Mouse (Mus musculus) G1E (cell line): ENCODE results near the gene Zfp777.

Experiments
- CTCF ChIP-seq: IDR thresholded peaks from 2 replicates; pipeline ENCODE4 v1.5.1; 2012; ENCODE audit warnings: low read depth, low read length, inconsistent platforms, mixed read lengths
- GATA1 ChIP-seq: IDR thresholded peaks from 2 replicates; pipeline ENCODE4 v1.6.1; 2012; ENCODE audit warnings: borderline replicate concordance, low read length, inconsistent platforms, mixed read lengths
- GATA2 ChIP-seq: IDR thresholded peaks from 2 replicates; pipeline ENCODE4 v1.6.1; 2012; ENCODE audit warnings: low read depth, low read length, inconsistent platforms, borderline replicate concordance
- POLR2AphosphoS5 ChIP-seq: IDR thresholded peaks from 2 replicates; pipeline ENCODE4 v1.6.1; 2012; ENCODE audit warnings: low read depth, low read length, inconsistent platforms; ENCODE audit not compliant: insufficient replicate concordance
- TAL1 ChIP-seq: conservative IDR thresholded peaks from 2 replicates; pipeline ENCODE4 v1.6.1; 2012; ENCODE audit warnings: low read depth, low read length, inconsistent platforms, mixed read lengths

DNA sequence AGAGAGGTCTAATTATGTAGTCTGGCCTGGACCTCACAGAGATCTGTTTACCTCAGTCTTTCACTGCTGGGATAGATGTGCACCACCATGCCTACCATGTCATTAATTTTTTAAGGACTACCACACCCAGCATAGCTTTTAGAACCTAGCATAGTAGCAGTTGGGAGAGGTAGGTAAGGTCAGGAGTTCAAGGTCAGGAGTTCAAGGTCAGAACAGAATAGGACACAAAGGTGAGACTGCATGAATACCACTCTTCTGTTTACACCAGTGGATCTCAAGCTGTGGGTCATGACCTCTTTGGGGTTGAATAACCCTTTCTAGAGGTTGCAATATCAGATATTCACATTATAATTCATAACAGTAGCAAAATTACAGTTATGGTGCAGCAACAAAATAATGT, 16.1 kb downstream of the Zfp777 start:
- no peak for TF ChIP-seq CTCF
- no peak for TF ChIP-seq GATA1
- TF ChIP-seq TAL1: no peak
- TF ChIP-seq POLR2AphosphoS5: no peak
- TF ChIP-seq GATA2: no peak
